Comparison of ENCODE assay signal across 12 mouse cellular contexts in the genomic region with DNA sequence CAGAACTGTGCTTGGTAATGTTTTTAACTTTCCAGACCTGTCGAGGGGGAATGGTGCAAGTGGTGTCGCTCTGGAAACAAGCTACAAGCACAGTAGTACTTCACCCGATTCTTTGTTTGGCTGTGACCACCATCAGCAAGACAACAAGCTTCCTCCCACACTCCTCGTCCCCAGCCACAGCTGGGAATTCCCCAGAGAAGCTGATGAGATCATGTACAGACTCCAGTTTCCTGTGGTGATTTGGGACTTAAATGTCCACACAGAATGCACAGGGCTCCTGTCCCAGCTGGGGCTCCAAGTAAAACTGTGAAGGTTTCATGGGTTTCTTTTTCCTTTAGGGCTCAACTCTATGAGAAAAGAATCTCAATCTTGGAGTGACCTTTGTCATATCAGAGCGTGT. TPM values are rescaled to one million over a fixed set of nuclear protein-coding genes. Genes with fewer than 3 reads are reported as not detected.
DNase-seq lines count a peak whose midpoint lies in the region; ATAC-seq and TF ChIP-seq lines count a peak whose summit lies in the region.
"Had no signal": no experiment of that assay in that cellular context is flagged by ENCODE, and none has a peak within 500 bp of the region (broad histone marks: within the 10 kb centered on the region; RNA-seq: fewer than 3 reads in every experiment).

No protein-coding gene starts in this region.

- WGBS in kidney, embryonic 14.5 days = 40% methylated on average over 5 of the region's 5 CpGs
- 33% methylated on average over 5 of the region's 5 CpGs for WGBS in kidney, postnatal 0 days

- H3K36me3 ChIP-seq in kidney, embryonic 14.5 days (ENCODE audit: control insufficient read depth, insufficient read depth, low read length) = no peaks in the 10 kb centered on the region
- no peaks in the 10 kb centered on the region for H3K36me3 ChIP-seq in kidney, postnatal 0 days (ENCODE audit: insufficient read depth, low read length)

- H3K4me3 ChIP-seq in kidney, embryonic 14.5 days (ENCODE audit: low read length) = no peak overlapping the region
- H3K4me3 ChIP-seq in kidney, postnatal 0 days (replicated peaks; ENCODE audit: low read depth, low read length) = no peak overlapping the region

- DNase-seq in kidney, adult 9 months = peak; percentile 38
- DNase-seq in heart, adult 9 months (ENCODE audit: low spot score in 2 of 2) = peak; percentile 78 to 86
- peak; percentile 86 for DNase-seq in kidney, postnatal 0 days (ENCODE audit: low spot score)
- peak; percentile 62 for DNase-seq in skeletal muscle tissue, adult 2 months (ENCODE audit: low read depth, low spot score)
- DNase-seq in left cerebral cortex, adult 11 months (ENCODE audit: low spot score) = no peak
- no peak for DNase-seq in layer of hippocampus, postnatal 14 days (ENCODE audit: low spot score in 2 of 2)
- DNase-seq: forebrain, postnatal 0 days; right cerebral cortex, postnatal 14 days; thymus, adult 18-20 months had no signal

- no peak overlapping the region for H3K27ac ChIP-seq in kidney, embryonic 14.5 days (ENCODE audit: low read depth, low read length)
- 0 out of 2 replicates have a peak overlapping the region, but pooled peaks have one; percentile 39 for H3K27ac ChIP-seq in kidney, postnatal 0 days

- no peak for TF ChIP-seq CTCF in kidney, postnatal 0 days (IDR thresholded peaks at IDR 0.05; ENCODE audit: low read depth)

- peaks cover 15% of the 10 kb centered on the region for H3K4me1 ChIP-seq in kidney, embryonic 14.5 days (ENCODE audit: control insufficient read depth, insufficient read depth, low read length)
- H3K4me1 ChIP-seq in kidney, postnatal 0 days (replicated peaks; ENCODE audit: insufficient read depth, low read length) = peaks cover 15% of the 10 kb centered on the region

- H3K9ac ChIP-seq in kidney, embryonic 14.5 days (ENCODE audit: low read depth, low read length) = no peak overlapping the region
- no peak overlapping the region for H3K9ac ChIP-seq in kidney, postnatal 0 days (ENCODE audit: low read depth, low read length)
- H3K9ac ChIP-seq: forebrain, postnatal 0 days had no signal

- H3K9me3 ChIP-seq in kidney, embryonic 14.5 days (ENCODE audit: control insufficient read depth, low read length) = no peaks in the 10 kb centered on the region
- H3K9me3 ChIP-seq in kidney, postnatal 0 days (replicated peaks; ENCODE audit: low read length) = no peaks in the 10 kb centered on the region

- no peak overlapping the region for H3K4me2 ChIP-seq in kidney, embryonic 14.5 days (replicated peaks; ENCODE audit: low read depth, low read length)
- no peak overlapping the region for H3K4me2 ChIP-seq in kidney, postnatal 0 days (ENCODE audit: low read length)
- H3K4me2 ChIP-seq: liver, embryonic 11.5 days had no signal

- ATAC-seq in kidney, embryonic 14.5 days (ENCODE audit: low FRiP score, low TSS enrichment) = no peak
- no peak for ATAC-seq in kidney, postnatal 0 days (replicated peaks; ENCODE audit: low FRiP score, low read depth)
- no peak for ATAC-seq in megakaryocyte, adult 5-6 weeks (ENCODE audit: poor library complexity, severe bottlenecking)
- ATAC-seq: forebrain, postnatal 0 days had no signal

- no peaks in the 10 kb centered on the region for H3K27me3 ChIP-seq in kidney, embryonic 14.5 days (ENCODE audit: control insufficient read depth, insufficient read depth, low read length)
- no peaks in the 10 kb centered on the region for H3K27me3 ChIP-seq in kidney, postnatal 0 days (ENCODE audit: insufficient read depth, low read length)

RNA-seq across cellular contexts. Expression of a gene that starts 28.9 kb away (rescaled TPM):
- 14.9 and 26.1 TPM in 2 replicates for polyA plus RNA-seq in kidney, embryonic 14.5 days (2014; fragmentation: Nextera tagmentation; extraction: Ambion mirVana)
- polyA plus RNA-seq in kidney, postnatal 0 days (2015; fragmentation: Nextera tagmentation; extraction: Ambion mirVana) = 22.7 and 24.9 TPM in 2 replicates
- total RNA-seq in megakaryocyte, adult 5-6 weeks (2015) = 1.9 and 3.6 TPM in 2 replicates
- 0.94 and 1.3 TPM in 2 replicates for total RNA-seq in megakaryocyte, adult 5-6 weeks (2017)
- total RNA-seq in layer of hippocampus, postnatal 14 days (2021) = 10 to 100 TPM; 40.1 to 42.1 TPM

Comparison
In these comparisons a context has a peak if more than half of its experiments do, and no peak if none do; other contexts are left out.
1. DNase-seq: peak in kidney, adult 9 months (single experiment), heart, adult 9 months (2 of 2), kidney, postnatal 0 days (single experiment) and skeletal muscle tissue, adult 2 months (single experiment); none in left cerebral cortex, adult 11 months (single experiment) and layer of hippocampus, postnatal 14 days (0 of 2).
2. RNA of a gene that starts 28.9 kb away (total RNA-seq): 40.1 to 42.1 TPM in layer of hippocampus, postnatal 14 days; 0.94 to 3.6 TPM in megakaryocyte, adult 5-6 weeks; every median in the first group is over 4 times any median in the second.